Mouse (Mus musculus) c-Kit-positive CD71-negative TER-119-negative erythroid progenitor cells, embryonic 14.5 days (primary cell): ENCODE data around the gene Ngfr.

Experiments used
- DNase-seq: peaks from one replicate; pipeline ENCODE4 v3.0.0-alpha.2; 2013; ENCODE audit warnings: low read depth

The Ngfr gene

DNA sequence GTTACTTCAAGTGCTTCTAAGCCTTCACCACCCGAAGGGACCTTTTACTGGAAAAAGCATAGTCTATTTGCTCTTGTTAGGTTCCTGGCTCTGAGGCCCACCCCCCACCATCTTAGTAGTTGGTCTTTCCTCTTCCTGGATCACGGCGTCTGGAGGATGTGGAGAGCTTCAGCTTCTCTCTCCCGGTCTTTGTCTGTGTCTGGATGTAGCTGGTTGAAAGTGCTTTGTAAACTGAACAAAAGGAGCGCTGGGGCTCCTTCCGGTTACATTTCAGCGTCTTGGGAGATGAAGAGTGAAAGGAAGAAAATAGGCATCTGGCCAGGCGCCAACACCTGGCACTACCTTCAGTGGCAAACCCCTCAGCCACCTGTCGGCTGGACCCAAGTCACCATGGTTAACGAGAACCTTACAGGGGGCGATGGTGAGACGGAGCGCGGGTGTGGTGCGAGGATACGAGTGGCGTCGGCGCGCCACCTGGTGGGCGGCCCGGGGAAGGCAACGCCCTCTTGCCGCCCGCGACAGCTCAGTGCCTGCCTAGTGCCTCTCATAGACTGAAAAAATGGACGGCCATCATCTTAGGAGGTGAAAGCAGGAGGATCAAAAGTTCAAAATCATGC lies 67.0 kb downstream of the Ngfr start:
- DNase-seq = peak; percentile 74

DNA sequence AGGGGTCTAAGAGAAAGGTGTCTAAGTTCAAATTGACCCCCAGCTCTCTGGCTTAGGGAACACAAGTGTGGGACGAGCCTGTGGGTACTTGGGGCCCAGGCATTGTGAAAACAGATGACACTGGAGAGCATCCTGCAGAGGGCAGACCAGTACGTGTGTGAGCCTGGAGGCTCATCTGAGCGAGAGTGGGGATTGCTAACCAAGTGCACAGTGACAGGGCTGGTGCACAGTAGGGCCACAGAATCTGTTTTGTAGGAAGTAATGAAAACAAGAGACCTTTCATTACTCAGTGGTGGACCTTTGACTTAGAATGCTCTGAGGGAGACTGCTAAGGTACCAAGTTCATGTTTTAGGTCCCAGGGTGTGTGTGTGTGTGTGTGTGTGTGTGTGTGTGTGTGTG lies 67.5 kb downstream of the Ngfr start:
- DNase-seq = no peak

DNA sequence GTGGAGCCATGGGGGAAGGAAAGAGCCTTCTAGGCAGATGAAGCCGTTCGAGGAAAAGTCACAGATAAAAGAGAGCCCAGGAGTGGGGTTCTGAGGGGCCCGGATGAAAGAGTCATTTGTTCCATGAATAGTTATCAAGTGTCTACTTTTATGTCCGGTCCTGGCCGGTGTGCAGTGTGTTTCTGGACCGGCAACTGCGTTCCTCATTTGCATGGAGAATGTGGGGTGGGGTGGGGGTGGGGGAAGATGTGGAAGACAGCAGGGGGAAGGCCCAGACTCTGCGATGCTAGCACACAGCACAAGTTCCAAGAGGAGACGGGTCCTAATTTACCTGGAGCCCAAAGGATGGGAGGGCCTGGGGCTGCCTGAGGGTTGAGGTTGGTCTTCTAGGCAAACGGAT lies 68.2 kb downstream of the Ngfr start:
- DNase-seq = no peak
